Mouse (Mus musculus): ENCODE data around the gene Otud1.

Otud1 gene

DNA sequence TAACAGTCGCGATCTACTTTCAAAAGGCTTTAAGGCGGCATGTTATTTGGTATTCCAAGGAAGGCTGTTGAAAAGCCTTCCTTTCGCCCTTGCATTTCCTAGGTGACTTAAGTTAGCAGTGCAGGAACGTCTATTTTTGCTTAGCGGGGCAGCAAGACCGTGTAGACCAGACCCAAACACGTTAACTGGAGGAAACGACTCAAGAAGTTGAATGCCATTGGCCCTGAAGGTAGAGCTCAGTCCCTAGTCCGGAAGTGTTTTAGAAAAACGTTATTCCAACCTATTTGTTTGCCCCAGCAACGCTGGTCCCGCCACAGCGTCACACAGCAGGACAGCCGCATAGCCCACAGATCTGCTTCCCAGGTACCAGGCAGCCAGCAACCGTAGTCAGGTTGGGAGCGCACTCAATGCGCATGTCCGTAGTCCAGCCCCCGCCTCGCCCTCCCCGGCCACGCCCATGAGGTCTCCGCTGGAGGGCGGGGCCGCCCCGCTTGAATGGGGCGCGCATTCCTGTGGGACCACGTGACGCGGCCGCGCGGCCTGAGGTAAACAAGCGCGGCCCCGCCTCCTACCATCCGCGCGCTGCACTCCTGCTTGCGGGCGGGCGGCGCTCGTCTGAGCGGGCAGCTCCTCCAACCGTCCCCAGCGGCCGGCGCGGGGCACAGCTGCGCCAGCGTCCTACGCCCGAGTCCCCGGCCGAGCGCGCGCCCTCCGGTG lies at the start of gene Otud1:
TSS of gene Otud1 (plus strand) at position 595 of the 717 bp plus-strand sequence.
- peak; percentile 98 for DNase-seq

DNA sequence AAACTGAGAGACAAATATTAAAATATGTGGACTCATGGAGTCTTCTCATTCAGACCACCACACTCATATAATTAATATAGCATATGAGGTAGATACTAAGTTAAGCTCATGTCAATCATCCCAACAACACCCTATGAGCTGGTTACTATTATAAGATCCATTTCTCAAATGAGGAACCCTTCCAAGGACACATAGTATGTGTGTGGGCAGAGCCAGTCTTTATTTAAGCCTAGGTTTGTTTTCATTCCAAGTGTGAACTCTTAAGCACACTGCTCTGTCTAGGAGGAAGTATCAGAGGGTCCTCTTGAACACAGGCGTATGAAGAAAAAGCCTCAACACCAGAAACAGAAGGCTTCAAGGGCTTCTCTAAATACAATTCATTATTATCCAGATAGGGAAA lies 49.7 kb upstream of the Otud1 start:
- DNase-seq: no peak

DNA sequence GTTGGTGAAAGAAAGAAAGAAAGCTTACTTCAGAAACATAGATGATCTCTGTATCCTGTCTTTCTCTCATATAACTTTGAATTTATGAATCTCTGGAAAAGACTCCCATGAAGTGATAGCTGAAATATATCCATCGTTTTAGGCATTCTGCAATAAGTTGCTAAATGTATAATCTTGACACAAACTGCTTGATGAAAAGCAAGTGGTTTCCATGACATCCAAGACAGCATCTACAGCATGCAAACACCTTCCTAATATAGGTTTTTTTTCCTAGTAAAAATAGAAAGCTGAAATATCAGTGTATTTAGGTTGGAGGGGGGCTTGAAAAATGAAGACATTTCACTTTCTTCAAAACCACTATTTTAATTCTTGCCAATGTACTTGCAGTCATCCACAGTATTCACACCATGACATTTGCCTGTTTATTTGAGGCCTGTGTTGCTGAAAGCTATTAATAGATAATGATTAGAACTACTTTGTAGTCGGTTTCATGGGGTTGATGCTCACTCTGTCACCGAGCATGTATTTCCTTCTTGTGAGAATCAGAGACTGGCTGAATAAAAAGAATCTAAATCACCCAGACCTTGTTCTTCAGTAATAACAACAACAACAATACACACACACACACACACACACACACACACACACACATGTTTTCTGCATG lies 49.0 kb upstream of the Otud1 start:
- no peak for DNase-seq

DNA sequence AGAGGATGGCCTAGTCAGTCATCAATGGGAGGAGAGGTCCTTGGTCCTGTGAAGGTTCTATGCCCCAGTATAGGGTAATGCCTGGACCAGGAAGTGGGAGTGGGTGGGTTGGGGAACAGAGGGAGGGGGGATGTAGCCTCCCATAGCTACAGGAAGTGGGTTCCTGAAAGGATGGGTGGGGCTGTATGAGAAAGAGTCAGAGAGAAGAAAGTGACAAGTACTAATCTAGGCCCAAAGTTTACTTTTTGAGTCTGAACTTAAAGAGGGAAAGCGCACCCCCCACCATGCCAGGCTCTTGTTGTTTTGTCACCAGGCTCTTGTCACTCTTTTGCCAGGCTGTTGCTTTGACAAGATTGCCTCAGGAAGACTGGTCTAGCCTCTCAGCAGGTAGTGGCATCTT lies 35.5 kb upstream of the Otud1 start:
- no peak for DNase-seq

DNA sequence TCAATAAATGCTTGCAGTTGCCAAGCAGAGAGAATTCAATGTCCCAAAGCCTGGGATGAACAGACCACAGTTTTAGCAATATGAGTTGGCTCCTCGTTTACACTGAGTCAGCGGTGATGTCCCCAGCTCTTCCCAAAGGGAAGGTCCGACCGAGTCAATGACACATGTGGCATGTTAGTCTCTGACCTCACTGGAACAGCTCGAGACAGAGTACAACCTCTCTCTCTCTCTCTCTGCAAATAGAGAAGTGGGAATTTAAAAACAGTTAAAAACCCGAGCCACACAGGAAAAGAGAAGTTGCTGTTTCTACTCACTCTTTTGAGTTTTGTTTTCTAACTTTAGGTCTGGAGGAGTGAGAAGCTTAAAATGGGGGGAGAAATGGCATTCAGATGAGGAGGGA lies 30.5 kb upstream of the Otud1 start:
- DNase-seq: no peak

DNA sequence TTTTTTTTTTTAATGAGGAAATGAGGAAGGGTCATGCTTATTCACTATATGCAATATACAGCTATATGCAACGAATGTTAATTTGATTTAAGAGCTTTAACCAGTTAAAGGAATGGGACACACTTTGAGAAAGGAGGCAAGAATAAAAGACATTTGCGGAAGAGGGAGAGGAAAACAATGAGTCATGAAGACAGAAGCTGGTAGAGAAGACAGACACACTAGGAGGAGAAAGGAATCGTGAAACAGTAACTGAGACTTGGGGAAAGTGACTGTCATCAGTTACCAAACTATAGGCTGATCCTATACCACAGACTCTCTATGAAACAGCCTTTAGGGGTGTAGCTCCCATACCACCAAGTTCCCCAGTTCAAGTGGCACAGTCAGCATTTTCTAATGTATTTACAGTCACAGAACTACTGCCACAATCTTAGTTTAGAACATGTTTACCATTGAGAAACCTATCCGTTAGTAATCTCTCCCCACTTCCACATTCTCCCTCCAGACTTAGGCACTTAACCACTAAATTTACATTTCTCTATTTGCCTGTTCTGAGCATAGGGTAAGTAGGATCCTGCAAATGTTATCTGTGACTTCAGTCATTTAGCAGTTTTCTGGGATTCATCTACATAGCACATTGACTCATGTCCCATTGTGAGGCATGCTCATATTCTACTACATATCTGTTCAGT lies 29.5 kb upstream of the Otud1 start:
- DNase-seq: no peak

DNA sequence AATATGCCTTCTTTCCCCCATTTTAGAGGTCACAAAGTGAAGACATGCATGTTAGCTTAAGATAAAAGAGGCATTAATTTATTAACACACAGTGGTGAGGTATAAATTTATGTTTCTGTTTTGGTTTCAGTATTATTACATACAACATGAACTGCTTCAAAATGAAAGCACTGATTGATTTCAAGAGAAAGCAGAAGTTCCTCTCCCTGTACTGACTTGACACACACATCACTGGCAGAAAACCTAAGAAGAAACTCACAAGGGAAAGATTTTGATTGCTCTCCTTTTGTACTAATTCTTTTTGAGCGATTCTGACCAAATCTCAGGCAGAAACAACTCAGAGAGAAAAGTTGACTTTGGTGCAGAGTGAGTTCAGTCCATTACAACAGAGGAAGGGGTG lies 27.0 kb upstream of the Otud1 start:
- no peak for DNase-seq

DNA sequence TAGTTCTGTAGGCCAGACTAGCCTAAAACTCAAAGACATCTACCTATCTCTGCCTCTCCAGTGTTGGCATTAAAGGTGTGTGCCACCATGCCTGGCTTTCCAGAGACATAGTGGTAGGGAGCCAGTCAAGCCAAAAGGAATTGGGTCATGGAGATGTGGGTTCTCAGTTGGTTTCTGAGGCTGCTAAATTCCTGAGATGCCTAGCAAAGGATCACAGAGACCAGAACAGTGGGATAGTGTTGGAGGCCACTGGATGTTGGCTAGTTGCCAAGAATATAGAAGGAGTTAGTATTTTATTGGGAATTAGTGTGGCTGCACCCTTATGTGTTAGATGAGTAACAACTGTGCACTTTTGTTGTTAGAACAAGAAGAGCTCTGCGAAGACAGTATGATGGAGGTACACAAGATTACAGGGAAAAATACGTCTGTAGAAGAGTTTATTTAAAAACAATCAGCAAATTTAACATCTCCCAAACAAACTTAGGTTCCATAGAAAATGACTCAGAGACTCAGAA lies 24.1 kb upstream of the Otud1 start:
- DNase-seq: no peak

DNA sequence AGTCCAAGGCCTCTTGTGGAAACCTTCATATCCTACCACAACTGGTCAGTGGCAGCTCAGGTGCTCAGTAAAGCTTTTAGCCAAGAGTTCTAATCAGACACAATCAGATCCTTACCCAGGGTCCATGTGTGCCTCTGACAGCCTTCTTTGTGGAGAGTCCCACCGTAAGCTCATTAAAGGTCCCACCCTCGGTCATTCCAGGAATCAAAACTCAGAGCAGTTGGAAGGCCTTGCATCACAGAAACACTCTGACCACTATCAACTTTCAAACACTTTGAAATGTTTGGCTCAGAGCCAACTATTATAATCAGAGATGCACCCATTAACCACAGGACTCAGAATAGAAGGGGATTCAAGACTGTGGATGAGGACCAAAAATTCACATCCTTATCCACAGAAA lies 12.4 kb upstream of the Otud1 start:
- no peak for DNase-seq

DNA sequence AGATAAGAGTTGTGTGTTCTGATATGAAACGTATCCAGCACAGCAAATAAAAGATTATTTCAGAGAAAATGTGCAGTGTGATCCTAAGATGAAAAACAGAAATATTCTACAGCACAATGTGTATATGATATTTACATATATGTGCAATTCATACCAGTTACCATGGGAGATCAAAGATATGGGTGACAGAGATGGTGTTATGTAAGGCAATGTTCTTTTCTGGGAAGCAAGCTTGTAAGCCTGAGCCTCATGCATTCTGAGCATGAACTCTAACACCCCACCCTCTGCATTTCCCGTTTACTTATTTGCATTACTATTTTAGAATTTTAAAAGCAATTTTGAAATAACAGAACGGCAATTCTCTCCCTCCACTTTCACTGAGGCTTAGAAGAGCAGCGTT lies 11.4 kb upstream of the Otud1 start:
- no peak for DNase-seq

DNA sequence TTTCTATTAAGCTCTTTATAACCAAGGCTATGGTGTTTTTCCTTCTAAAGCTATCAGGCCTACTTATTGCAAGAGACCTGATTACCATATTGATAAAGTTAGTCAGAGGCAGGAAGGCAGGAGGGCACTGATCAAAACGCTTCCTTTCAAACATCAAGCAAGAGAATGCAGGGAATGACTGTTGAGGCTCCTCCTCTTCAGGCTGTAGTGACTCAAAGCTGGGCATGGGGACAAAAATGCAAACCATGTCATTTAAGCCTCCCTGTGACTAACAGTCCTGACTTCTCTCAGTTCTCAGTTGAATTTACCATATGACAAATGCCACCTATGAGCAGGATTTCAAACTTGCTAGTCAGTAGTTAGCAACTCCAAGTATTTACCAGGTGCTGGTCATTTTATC lies 10.6 kb upstream of the Otud1 start:
- no peak for DNase-seq

DNA sequence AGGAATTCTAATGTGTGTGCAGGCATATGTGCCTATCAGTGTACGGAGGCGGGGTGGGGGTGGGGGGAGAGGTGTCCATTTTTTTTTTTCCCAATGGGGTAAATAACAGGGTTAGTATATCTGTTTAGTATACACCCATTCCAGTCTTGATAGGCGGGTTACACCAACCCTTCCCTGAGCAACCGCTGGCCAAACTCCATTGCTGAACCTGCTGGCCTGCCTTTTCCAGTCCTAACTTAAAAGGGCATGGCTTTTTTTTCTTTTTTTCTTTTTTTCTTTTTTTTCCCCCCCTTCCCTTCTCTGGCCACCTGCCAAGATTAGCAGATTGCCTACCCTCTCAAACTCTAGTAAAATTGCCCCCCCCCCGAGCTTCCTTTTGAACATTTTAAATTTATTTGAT lies 1.1 kb upstream of the Otud1 start:
- DNase-seq: peak; percentile 43

DNA sequence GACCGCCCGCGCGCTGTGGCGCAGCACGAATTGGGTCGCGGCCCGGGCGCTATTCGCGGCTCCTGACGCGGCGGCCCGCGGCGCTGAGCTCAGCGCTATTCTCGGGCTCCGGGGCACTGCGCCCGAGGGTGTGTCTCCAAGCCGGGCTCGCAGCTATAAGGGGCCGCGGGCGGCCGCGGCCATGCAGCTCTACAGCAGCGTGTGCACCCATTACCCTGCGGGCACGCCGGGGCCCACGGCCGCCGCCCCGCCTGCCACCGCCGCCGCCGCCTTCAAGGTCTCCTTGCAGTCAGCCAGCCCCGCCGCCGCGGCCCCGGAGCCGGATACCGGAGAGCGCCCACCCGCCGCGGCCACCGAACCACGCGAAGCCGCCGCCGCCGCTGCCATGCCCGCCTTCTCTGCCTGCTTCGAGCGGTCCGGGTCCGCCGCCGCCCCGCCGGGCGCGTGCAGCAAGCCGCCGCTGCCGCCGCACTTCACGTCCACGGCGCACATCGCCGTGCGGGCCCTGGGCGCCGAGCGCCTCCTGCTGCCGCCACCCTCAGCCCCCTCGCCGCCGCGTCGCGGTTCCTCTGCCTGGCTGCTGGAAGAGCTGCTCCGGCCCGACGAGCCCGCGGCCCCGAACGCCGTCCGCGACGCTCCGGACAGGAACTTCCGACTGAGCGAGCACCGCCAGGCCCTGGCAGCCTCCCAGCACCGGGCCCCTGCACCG lies 483 bp downstream of the Otud1 start:
- peak; percentile 69 for DNase-seq

DNA sequence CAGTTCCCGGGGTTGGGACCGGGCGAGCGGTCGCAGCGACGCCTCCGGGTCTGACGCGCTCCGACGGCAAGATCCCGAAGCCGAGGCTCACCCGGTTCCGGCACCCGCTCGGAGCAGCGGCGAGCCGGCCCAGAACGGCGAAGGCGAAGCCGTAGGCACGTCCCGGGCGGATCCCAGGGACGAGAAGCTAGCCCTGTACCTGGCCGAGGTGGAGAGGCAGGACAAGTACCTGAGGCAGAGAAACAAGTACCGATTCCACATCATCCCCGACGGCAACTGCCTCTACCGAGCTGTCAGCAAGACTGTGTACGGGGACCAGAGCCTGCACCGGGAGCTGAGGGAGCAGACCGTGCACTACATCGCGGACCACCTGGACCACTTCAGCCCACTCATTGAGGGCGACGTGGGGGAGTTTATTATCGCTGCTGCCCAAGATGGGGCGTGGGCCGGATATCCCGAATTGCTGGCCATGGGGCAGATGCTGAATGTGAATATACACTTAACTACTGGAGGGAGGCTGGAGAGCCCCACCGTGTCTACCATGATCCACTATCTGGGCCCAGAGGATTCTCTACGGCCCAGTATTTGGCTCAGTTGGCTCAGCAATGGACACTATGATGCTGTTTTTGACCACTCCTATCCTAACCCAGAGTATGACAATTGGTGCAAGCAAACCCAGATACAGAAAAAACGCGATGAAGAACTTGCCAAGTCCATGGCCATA lies 1.3 kb downstream of the Otud1 start:
- DNase-seq: peak; percentile 54

DNA sequence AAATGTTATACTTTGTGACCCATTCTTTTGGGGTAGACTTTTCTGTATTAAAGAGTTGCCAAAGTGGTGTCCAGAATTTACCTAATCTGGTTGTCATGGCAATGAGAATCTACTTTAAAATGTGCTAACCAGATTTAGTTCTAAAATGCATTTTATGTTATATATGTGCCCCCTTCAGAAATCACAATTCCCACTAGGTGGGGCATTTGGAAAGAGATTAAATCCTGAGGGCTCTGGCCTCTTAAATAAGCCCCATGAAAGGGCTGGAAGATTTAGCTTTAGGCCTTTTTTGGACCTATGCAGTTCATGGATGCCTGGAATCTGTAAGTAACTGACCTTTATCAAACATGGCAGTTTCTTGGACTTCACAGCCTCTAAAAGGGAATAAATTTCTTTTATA lies 3.3 kb downstream of the Otud1 start:
- no peak for DNase-seq

DNA sequence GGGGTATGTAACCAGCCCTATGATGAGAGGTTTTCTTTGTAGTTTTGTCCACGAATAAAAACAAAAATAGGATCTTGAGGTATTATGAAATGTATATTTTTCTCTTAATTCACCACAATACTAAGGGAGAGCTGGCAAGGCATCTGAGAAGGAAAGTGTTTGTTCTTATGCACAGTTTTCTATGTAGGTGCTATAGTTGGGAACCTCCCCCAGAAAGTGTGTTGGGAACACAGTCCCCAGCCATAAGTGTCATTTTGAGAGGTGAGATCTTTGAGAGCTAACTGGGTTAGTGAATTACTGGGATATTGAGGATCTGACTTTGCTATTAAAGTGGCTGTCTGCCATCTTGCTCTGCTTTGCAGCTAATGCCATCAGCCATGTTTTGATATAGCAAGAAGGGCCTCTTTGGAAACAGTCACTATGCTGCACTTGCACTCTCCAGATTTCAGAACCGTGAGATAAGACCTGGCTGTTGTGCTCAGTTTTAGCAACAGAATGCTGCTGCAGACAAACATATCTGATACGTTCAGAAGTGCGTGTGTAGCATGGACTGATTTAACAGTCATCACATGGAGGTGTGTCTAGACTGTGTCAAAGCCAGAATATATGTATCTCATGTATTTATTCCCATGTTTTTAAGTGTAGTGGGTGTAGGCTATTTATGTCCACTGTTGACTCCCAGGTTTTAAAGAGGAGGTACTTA lies 5.7 kb downstream of the Otud1 start:
- no peak for DNase-seq

DNA sequence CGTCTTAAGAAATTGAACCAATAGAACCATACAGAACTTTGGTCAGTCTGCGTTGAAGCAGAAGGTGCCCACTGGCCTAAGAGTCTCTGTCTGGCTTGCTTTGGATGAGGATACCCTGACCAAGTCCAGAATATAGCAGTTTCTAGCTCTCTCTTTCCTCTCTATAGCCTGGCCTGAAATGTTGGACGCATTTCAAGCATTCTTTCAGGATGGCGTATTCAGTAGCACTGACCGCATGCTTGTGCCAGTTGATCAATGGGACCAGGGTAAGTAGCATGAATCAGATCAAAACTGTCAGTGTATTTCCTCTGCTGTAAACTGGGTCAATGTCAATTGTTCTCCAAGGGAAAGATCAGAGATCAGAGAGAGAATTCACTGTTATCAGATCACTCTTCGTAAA lies 6.6 kb downstream of the Otud1 start:
- DNase-seq: no peak

DNA sequence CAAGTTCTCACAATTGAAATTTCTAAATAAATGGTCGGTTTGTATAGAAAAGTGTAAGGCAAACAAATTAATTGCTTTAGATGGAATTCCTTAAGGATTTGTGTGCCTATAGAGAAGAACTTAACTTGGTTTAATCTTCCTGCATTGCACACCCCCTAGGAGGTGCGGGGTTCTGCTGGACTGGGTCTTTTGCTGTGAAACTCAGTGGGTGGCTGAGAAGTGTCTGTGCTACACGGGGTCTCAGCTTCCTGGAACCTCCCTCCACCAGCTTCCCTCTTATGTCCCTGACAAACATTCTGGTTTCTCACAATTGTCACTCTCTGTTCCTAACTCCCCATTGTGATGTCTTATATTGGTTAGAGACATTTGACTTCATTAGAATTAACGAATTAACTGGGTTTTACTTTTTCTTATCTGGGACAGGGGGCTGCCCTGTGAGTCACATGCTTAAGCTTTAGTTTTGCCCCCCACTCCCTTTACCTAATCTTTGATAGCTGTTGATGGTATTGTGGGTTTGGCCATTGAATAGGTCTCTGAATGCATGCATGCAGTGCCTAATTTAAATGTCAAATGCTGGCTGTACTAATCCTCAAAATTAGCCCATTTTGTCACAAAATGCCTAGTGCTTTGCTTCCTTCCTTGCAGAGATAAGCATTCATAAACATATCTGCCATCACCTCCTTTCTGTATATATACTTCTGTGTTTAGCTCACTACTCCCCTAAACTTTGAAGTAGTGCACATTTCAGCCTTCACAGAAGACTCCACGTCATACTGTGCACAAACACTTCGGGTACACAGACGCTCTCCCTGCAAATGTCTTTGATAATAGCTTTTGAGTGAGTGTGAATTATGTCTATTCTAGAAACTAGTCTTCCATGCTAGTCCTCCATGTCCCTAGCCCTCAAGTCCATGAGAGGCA lies 7.3 kb downstream of the Otud1 start:
- no peak for DNase-seq

DNA sequence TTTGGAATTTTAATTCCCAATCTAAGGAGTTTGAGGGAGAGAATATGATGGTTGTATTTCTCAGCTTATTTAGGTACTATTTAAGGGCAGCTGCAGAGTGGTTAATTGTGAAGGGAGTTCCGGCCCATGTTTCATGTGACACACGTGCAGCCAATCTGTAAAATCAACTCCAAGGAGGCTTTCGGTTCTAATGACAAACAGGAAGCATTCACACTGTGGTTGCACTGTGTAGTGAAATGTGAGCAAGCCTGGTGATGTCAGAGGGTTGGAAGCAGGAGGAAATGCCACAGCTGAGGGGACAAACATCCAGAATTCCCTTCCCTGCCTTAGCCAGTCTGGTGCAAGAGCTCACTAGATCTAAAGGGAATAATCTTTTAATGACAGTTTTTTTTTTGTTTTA lies 8.3 kb downstream of the Otud1 start:
- DNase-seq: no peak

DNA sequence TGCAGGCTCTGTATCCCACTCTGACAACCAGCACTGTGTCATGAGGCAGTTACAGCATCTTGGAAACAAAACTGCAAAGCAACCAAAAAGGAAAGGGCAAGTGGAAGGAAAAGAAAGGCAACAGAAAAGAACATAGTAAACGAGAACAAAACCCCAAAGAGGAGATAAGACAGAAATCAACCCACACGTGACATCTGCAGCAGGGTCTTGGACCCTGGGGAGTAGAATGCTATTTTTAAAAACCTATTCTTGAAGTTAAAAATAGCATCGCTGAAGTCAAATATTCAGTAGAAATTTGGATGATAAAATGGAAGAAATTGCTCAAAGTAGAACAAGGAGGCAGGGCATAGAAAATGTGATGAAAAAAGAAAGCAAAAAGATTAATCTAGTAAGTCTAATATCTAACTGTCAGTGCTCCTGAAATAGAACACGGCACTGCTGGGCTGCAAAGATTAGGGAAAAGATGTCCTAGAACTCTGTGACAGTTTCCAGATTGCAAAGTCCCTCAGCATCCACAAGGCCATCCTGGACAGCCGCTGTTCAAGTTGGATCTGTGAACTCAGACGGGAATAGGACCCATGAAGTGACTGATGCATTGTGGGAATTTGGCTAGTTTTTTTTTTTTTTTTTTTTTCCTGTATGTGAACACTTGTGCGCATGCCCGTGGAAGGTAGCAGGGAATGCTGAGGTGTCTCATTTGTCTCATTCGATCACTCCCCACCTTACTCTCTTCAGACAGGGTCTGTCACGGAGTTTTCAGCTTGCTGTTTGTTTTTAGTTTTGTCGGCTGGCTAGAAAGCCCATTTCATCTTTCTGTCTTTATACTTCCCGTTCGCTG lies 13.5 kb downstream of the Otud1 start:
- no peak for DNase-seq
